Mouse (Mus musculus) hematopoietic stem cell, adult 5-6 weeks (primary cell): ENCODE measurements at regions not wholly inside any gene's neighbourhood (a gene's known extent, or its start where the extent isn't known, plus 50 kb on each side); places are given as distances from the start of the nearest gene placed in this dataset.

Experiments used
- ATAC-seq, 2 experiments: fragments of 125-278 bp in 1 of 2; replicated peaks in 1 of 2; 2 replicates each; pipeline ENCODE4 v1.8.0; 2016 to 2017; ENCODE audit warnings: inconsistent platforms in 2 of 2, mild to moderate bottlenecking in 2 of 2, moderate number of reproducible peaks in 2 of 2, low read depth in 1 of 2, moderate TSS enrichment in 1 of 2; ENCODE audit not compliant: low FRiP score in 2 of 2, poor library complexity in 2 of 2, severe bottlenecking in 2 of 2, insufficient read depth in 1 of 2, low TSS enrichment in 1 of 2

- no peak for ATAC-seq
Measured at GRCm38 (mm10) chr17:76205082-76205481, 653.3 kb upstream of the Fam98a start.

- no peak for ATAC-seq
Measured at GRCm38 (mm10) chr17:76184813-76185212, 633.1 kb upstream of the Fam98a start.

GRCm38 (mm10) chr17:76136660-76137495, 585.1 kb upstream of the Fam98a start:
- ATAC-seq, result no peak

- ATAC-seq, result no peak
Measured at GRCm38 (mm10) chr17:76134030-76134429, 582.3 kb upstream of the Fam98a start.

- ATAC-seq, result 0 out of 4 replicates have a peak, but pooled peaks of 1 of the 2 experiments have one; percentile 7
Measured at GRCm38 (mm10) chr17:76125260-76125659, 573.5 kb upstream of the Fam98a start.

GRCm38 (mm10) chr17:76111315-76112195, 559.8 kb upstream of the Fam98a start:
- ATAC-seq, result no peak

- no peak for ATAC-seq
Measured at GRCm38 (mm10) chr17:76110856-76111255, 559.1 kb upstream of the Fam98a start.

- no peak for ATAC-seq
Measured at GRCm38 (mm10) chr17:76083536-76083935, 531.8 kb upstream of the Fam98a start.

- no peak for ATAC-seq
Measured at GRCm38 (mm10) chr17:76081780-76082179, 530.0 kb upstream of the Fam98a start.

GRCm38 (mm10) chr17:76046438-76046837, 494.7 kb upstream of the Fam98a start:
- ATAC-seq, result no peak

GRCm38 (mm10) chr17:76032710-76033109, 481.0 kb upstream of the Fam98a start:
- no peak for ATAC-seq

- no peak for ATAC-seq
Measured at GRCm38 (mm10) chr17:76008011-76008410, 456.3 kb upstream of the Fam98a start.

GRCm38 (mm10) chr17:76002836-76003235, 451.1 kb upstream of the Fam98a start:
- ATAC-seq, result no peak

- ATAC-seq, result no peak
Measured at GRCm38 (mm10) chr17:75961371-75961770, 409.6 kb upstream of the Fam98a start.

GRCm38 (mm10) chr17:75936686-75937380, 385.1 kb upstream of the Fam98a start:
- ATAC-seq, result no peak

- no peak for ATAC-seq
Measured at GRCm38 (mm10) chr17:75931022-75931421, 379.3 kb upstream of the Fam98a start.

- ATAC-seq, result no peak
Measured at GRCm38 (mm10) chr17:75920240-75920639, 368.5 kb upstream of the Fam98a start.

GRCm38 (mm10) chr17:75917020-75917419, 365.3 kb upstream of the Fam98a start:
- ATAC-seq, result no peak
